In genomic region chr2:85038336-85038735, GRCm38 (mm10) we compare ENCODE assay signal across 9 mouse cellular contexts. TPM values are rescaled to one million over a fixed set of nuclear protein-coding genes. Genes with fewer than 3 reads are reported as not detected.
DNase-seq lines count a peak whose midpoint lies in the region; ATAC-seq and TF ChIP-seq lines count a peak whose summit lies in the region.
"Had no signal": no experiment of that assay in that cellular context is flagged by ENCODE, and none has a peak within 500 bp of the region (broad histone marks: within the 10 kb centered on the region; RNA-seq: fewer than 3 reads in every experiment).

No protein-coding gene starts in this region.

- WGBS in forebrain, embryonic 12.5 days: 80% methylated on average over 13 of the region's 13 CpGs
- 68% methylated on average over 13 of the region's 13 CpGs for WGBS in liver, embryonic 14.5 days (ENCODE audit: insufficient replicate concordance)

- peaks cover 42% of the 10 kb centered on the region for H3K4me1 ChIP-seq in erythroblast, embryonic 14.5 days (ENCODE audit: control insufficient read depth)
- H3K4me1 ChIP-seq in forebrain, embryonic 12.5 days: peaks cover 18% of the 10 kb centered on the region
- H3K4me1 ChIP-seq in liver, embryonic 14.5 days (replicated peaks; ENCODE audit: control insufficient read depth in 2 of 2, insufficient read depth in 2 of 2, low read length in 1 of 2): peaks cover 17 to 18% of the 10 kb centered on the region in 2 experiments

- TF ChIP-seq EP300 in liver, embryonic 14.5 days (IDR thresholded peaks at IDR 0.05; ENCODE audit: low read depth): no peak

- peaks cover 57% of the 10 kb centered on the region for H3K36me3 ChIP-seq in erythroblast, embryonic 14.5 days (ENCODE audit: control insufficient read depth)
- H3K36me3 ChIP-seq in C2C12 (ENCODE audit: control insufficient read depth, insufficient read depth): peaks cover 57% of the 10 kb centered on the region
- H3K36me3 ChIP-seq in forebrain, embryonic 12.5 days (replicated peaks): peaks cover 42% of the 10 kb centered on the region
- H3K36me3 ChIP-seq in liver, embryonic 14.5 days (replicated peaks; ENCODE audit: control insufficient read depth, insufficient read depth, low read depth): peaks cover 49% of the 10 kb centered on the region

- no peak for TF ChIP-seq CTCF in C2C12 (IDR thresholded peaks at IDR 0.05; ENCODE audit: control insufficient read depth, insufficient read depth, insufficient read length)
- no peak for TF ChIP-seq CTCF in liver, embryonic 14.5 days (IDR thresholded peaks at IDR 0.05; ENCODE audit: low read depth)

- ATAC-seq in erythroblast, adult 5-6 weeks (replicated peaks; ENCODE audit: low FRiP score, poor library complexity, severe bottlenecking): no peak
- ATAC-seq in forebrain, embryonic 12.5 days (ENCODE audit: low FRiP score): no peak
- no peak for ATAC-seq in liver, embryonic 14.5 days (ENCODE audit: insufficient read depth)

- no peaks in the 10 kb centered on the region for H3K9me3 ChIP-seq in erythroblast, embryonic 14.5 days (ENCODE audit: control insufficient read depth, low read length)
- no peaks in the 10 kb centered on the region for H3K9me3 ChIP-seq in forebrain, embryonic 12.5 days
- H3K9me3 ChIP-seq in liver, embryonic 14.5 days (ENCODE audit: control insufficient read depth, low read length): no peaks in the 10 kb centered on the region

- intact Hi-C loops in left cerebral cortex, postnatal 36 days (cut with DNase I): no loop called here

- H3K4me3 ChIP-seq in erythroblast, embryonic 14.5 days (replicated peaks): peak overlapping the region; percentile 84
- H3K4me3 ChIP-seq in C2C12 (ENCODE audit: insufficient read depth, poor library complexity, severe bottlenecking): peak overlapping the region; percentile 98
- H3K4me3 ChIP-seq in forebrain, embryonic 12.5 days (replicated peaks): peak overlapping the region; percentile 76
- peak overlapping the region; percentile 83 to 85 for H3K4me3 ChIP-seq in liver, embryonic 14.5 days (ENCODE audit: insufficient read depth in 1 of 2, low read depth in 2 of 2, low read length in 2 of 2)

- peaks cover 47% of the 10 kb centered on the region for H3K79me2 ChIP-seq in C2C12 (ENCODE audit: control insufficient read depth, insufficient read depth)

- H3K4me2 ChIP-seq in forebrain, embryonic 12.5 days: peak overlapping the region; percentile 82
- H3K4me2 ChIP-seq in liver, embryonic 14.5 days (ENCODE audit: low read depth): peak overlapping the region; percentile 96

- H3K9ac ChIP-seq in forebrain, embryonic 12.5 days: peak overlapping the region; percentile 92
- H3K9ac ChIP-seq in liver, embryonic 14.5 days (replicated peaks): peak overlapping the region; percentile 92

- H3K79me3 ChIP-seq in C2C12 (ENCODE audit: low read depth): peaks cover 41% of the 10 kb centered on the region

- peak overlapping the region; percentile 100 for H3ac ChIP-seq in C2C12 (ENCODE audit: control insufficient read depth, insufficient read length, low read depth)

- DNase-seq in liver, embryonic 14.5 days (ENCODE audit: low read depth in 3 of 3, low spot score in 3 of 3): no peak
- DNase-seq in left cerebral cortex, postnatal 36 days (ENCODE audit: low spot score in 2 of 2): no peak
- no peak for DNase-seq in right cerebral cortex, postnatal 4 days
- DNase-seq in kidney, postnatal 25 days: no peak

- peaks cover 33% of the 10 kb centered on the region for H3K27me3 ChIP-seq in erythroblast, embryonic 14.5 days (ENCODE audit: control insufficient read depth)
- H3K27me3 ChIP-seq in C2C12 (ENCODE audit: control insufficient read depth, insufficient read depth, insufficient read length): no peaks in the 10 kb centered on the region
- H3K27me3 ChIP-seq in forebrain, embryonic 12.5 days: no peaks in the 10 kb centered on the region; the same call in 1 of the 2 replicates
- peaks cover 19% of the 10 kb centered on the region for H3K27me3 ChIP-seq in liver, embryonic 14.5 days (ENCODE audit: control insufficient read depth, insufficient read depth, low read length)

- H3K27ac ChIP-seq in forebrain, embryonic 12.5 days: no peak overlapping the region
- peak overlapping the region; percentile 55 for H3K27ac ChIP-seq in liver, embryonic 14.5 days

TF ChIP-seq in C2C12, 6 proteins besides CTCF, POLR2A, EP300 and RAD21:
- no peak for TF ChIP-seq MYOG (IDR thresholded peaks at IDR 0.05; ENCODE audit: control insufficient read depth, extremely low read depth, insufficient read length)
- TF ChIP-seq FOSL1 (IDR thresholded peaks at IDR 0.05; ENCODE audit: insufficient read depth, low read length, poor library complexity, severe bottlenecking): no peak
- TF ChIP-seq USF1 (IDR thresholded peaks at IDR 0.05; ENCODE audit: low read depth): no peak
- TF ChIP-seq MAX (IDR thresholded peaks at IDR 0.05): no peak
- no peak for TF ChIP-seq CEBPB (IDR thresholded peaks at IDR 0.05; ENCODE audit: low read depth)
- no peak for TF ChIP-seq MYOD1 (IDR thresholded peaks at IDR 0.05; ENCODE audit: control insufficient read depth, insufficient read length, low read depth)
TF ChIP-seq in C2C12: peak in this region for 0.

RNA-seq across cellular contexts. Expression of gene P2rx3, which starts 1.1 kb away (rescaled TPM):
- not detected in 2 replicates for polyA plus RNA-seq in erythroblast, embryonic 14.5 days (2012)
- not detected in 2 replicates for total RNA-seq in erythroblast, adult 5-6 weeks (2015; ENCODE audit: low replicate concordance)
- not detected in 2 replicates for total RNA-seq in erythroblast, adult 5-6 weeks (2017; ENCODE audit: low replicate concordance)
- 0.30 TPM for polyA plus RNA-seq in C2C12 (2012; fragmentation: generic; extraction: Trizol)
- 1.4 and 1.6 TPM in 2 replicates for polyA plus RNA-seq in forebrain, embryonic 12.5 days (2016; fragmentation: Nextera tagmentation; extraction: Ambion mirVana)
- 0.12 and 0.22 TPM in 2 replicates for polyA plus RNA-seq in liver, embryonic 14.5 days (2012; rRNA removed)
- 0.08 and 0.17 TPM in 2 replicates for polyA plus RNA-seq in liver, embryonic 14.5 days (2014; fragmentation: Nextera tagmentation; extraction: Ambion mirVana)
- 1 to 10 TPM; 1.6 to 2.3 TPM for total RNA-seq in left cerebral cortex, postnatal 36 days (2021)

RNA-seq across cellular contexts. Expression of gene Ssrp1, which starts 1.3 kb away (rescaled TPM):
- polyA plus RNA-seq in erythroblast, embryonic 14.5 days (2012): 10.0 and 10.9 TPM in 2 replicates
- total RNA-seq in erythroblast, adult 5-6 weeks (2015; ENCODE audit: low replicate concordance): 54.8 and 61.9 TPM in 2 replicates
- 111 and 113 TPM in 2 replicates for total RNA-seq in erythroblast, adult 5-6 weeks (2017; ENCODE audit: low replicate concordance)
- polyA plus RNA-seq in C2C12 (2012; fragmentation: generic; extraction: Trizol): 195 TPM
- 309 and 322 TPM in 2 replicates for polyA plus RNA-seq in forebrain, embryonic 12.5 days (2016; fragmentation: Nextera tagmentation; extraction: Ambion mirVana)
- 82.2 and 115 TPM in 2 replicates for polyA plus RNA-seq in liver, embryonic 14.5 days (2012; rRNA removed)
- polyA plus RNA-seq in liver, embryonic 14.5 days (2014; fragmentation: Nextera tagmentation; extraction: Ambion mirVana): 160 and 183 TPM in 2 replicates
- total RNA-seq in left cerebral cortex, postnatal 36 days (2021): 100 to 1,000 TPM in 1 of 2 experiments, 10 to 100 TPM in 1; 94.2 to 109 TPM

RNA-seq across cellular contexts. Expression of gene Tnks1bp1, which starts 9.5 kb away (rescaled TPM):
- polyA plus RNA-seq in erythroblast, embryonic 14.5 days (2012): 0.11 and 0.17 TPM in 2 replicates
- not detected in 2 replicates for total RNA-seq in erythroblast, adult 5-6 weeks (2015; ENCODE audit: low replicate concordance)
- total RNA-seq in erythroblast, adult 5-6 weeks (2017; ENCODE audit: low replicate concordance): 1.2 and 1.5 TPM in 2 replicates
- 58.6 TPM for polyA plus RNA-seq in C2C12 (2012; fragmentation: generic; extraction: Trizol)
- 38.3 and 39.7 TPM in 2 replicates for polyA plus RNA-seq in forebrain, embryonic 12.5 days (2016; fragmentation: Nextera tagmentation; extraction: Ambion mirVana)
- polyA plus RNA-seq in liver, embryonic 14.5 days (2012; rRNA removed): 3.9 and 4.4 TPM in 2 replicates
- 0.75 and 1.0 TPM in 2 replicates for polyA plus RNA-seq in liver, embryonic 14.5 days (2014; fragmentation: Nextera tagmentation; extraction: Ambion mirVana)
- total RNA-seq in left cerebral cortex, postnatal 36 days (2021): 100 to 1,000 TPM; 109 to 131 TPM

RNA-seq across cellular contexts. Expression of gene Prg3, which starts 50.3 kb away (rescaled TPM):
- 0.04 TPM in 1 of 2 replicates, not detected in the other for polyA plus RNA-seq in erythroblast, embryonic 14.5 days (2012)
- 21.7 and 30.7 TPM in 2 replicates for total RNA-seq in erythroblast, adult 5-6 weeks (2015; ENCODE audit: low replicate concordance)
- total RNA-seq in erythroblast, adult 5-6 weeks (2017; ENCODE audit: low replicate concordance): 20.4 and 21.9 TPM in 2 replicates
- not detected for polyA plus RNA-seq in C2C12 (2012; fragmentation: generic; extraction: Trizol)
- polyA plus RNA-seq in forebrain, embryonic 12.5 days (2016; fragmentation: Nextera tagmentation; extraction: Ambion mirVana): not detected in 2 replicates
- 2.6 and 4.4 TPM in 2 replicates for polyA plus RNA-seq in liver, embryonic 14.5 days (2012; rRNA removed)
- 2.1 and 3.4 TPM in 2 replicates for polyA plus RNA-seq in liver, embryonic 14.5 days (2014; fragmentation: Nextera tagmentation; extraction: Ambion mirVana)
- not detected for total RNA-seq in left cerebral cortex, postnatal 36 days (2021)
- polyA plus RNA-seq: urinary bladder, adult 2 months had no signal

RNA-seq across cellular contexts. Expression of gene Prg2, which starts 58.1 kb away (rescaled TPM):
- 0.11 TPM in 1 of 2 replicates, not detected in the other for polyA plus RNA-seq in erythroblast, embryonic 14.5 days (2012)
- 140 and 215 TPM in 2 replicates for total RNA-seq in erythroblast, adult 5-6 weeks (2015; ENCODE audit: low replicate concordance)
- 429 and 503 TPM in 2 replicates for total RNA-seq in erythroblast, adult 5-6 weeks (2017; ENCODE audit: low replicate concordance)
- not detected for polyA plus RNA-seq in C2C12 (2012; fragmentation: generic; extraction: Trizol)
- polyA plus RNA-seq in forebrain, embryonic 12.5 days (2016; fragmentation: Nextera tagmentation; extraction: Ambion mirVana): not detected in 2 replicates
- polyA plus RNA-seq in liver, embryonic 14.5 days (2012; rRNA removed): 33.3 and 62.4 TPM in 2 replicates
- polyA plus RNA-seq in liver, embryonic 14.5 days (2014; fragmentation: Nextera tagmentation; extraction: Ambion mirVana): 17.9 and 21.8 TPM in 2 replicates
- total RNA-seq in left cerebral cortex, postnatal 36 days (2021): not detected
